Mouse (Mus musculus): ENCODE data around the gene Igf1r.
A peak's percentile ranks its signal among the peaks of the same experiment; 100 is the strongest.

Igf1r gene

GRCm38 (mm10) chr7:68085870-68086341, 133.3 kb downstream of the Igf1r start:
- DNase-seq (ENCODE audit: low spot score): no peak

DNA sequence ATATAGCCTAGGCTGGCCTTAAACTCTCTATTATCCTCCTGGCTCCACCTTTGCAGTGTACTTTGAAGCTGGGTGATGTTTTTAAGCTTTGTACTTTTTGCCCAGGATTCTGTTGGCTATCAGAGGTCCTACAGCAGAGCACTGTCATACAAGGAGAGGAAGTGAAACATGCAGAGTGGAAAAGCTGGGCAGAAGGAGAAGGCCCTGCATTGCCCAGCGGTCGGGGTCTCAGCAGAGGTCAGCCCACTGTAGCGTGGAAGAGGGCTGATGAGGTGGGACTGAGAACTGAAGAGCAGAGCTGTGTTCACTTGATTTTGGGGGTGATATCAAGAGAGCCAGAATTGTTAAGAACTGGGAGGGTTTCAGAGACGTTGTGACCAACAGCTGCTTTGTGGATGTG, 134.9 kb downstream of the Igf1r start:
- no peak for DNase-seq (ENCODE audit: low spot score)

DNA sequence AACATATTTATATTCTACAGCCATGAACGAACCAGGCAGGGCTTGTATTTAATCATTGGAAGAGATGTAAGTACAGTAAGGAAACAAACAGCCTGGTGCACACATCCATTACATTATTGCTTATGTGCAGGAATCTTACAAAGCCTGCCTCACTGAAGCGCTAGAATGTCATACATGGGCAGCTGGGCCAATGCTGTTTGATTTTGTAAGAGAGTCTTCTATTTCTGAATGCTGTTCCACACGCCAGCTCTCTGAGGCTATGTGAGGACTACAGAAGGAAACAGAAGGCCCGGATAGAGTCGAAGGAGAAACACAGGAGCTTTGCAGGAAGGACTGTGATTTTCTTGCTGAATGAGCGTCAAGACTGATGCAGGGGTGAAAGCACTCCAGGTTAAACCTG, 136.2 kb downstream of the Igf1r start:
- DNase-seq (ENCODE audit: low spot score): peak; percentile 43

DNA sequence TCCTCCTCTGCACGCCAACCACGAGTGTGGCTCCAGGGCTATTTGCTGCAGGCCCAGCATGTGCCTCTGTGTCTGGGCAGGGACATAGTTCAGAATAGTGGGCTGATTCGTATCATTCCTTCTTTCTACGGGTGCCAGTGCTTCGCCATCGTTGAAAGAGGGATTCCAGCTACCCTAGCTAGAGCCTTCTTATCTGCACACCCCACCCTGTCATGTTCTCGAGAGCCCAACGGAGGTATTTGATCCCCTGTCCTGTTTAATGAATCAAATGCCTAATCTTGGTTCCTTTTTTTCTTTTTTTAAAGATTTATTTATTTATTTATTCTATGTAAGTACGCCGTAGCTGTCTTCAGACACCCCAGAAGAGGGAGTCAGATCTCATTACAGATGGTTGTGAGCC, 137.1 kb downstream of the Igf1r start:
- no peak for DNase-seq (ENCODE audit: low spot score)

DNA sequence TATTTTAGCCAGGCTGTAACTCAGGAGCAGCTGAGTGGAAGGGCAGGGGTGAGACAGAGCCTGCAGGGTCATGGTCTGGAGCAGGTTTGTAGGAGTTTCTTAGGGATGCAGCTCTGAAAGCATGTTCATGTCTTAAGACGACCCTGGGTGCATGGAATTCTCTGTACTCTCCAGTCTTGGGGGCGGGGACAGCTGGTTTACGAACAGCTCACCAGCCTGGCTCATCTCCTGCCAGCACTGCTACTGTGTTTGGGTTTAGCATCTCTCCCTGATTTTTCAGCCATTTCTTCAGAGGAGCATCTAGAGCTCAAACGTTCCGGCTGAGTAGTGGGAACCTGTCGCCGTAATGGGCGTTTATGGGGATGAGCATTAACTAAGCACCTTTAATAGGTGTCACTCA, 137.9 kb downstream of the Igf1r start:
- no peak for DNase-seq (ENCODE audit: low spot score)

DNA sequence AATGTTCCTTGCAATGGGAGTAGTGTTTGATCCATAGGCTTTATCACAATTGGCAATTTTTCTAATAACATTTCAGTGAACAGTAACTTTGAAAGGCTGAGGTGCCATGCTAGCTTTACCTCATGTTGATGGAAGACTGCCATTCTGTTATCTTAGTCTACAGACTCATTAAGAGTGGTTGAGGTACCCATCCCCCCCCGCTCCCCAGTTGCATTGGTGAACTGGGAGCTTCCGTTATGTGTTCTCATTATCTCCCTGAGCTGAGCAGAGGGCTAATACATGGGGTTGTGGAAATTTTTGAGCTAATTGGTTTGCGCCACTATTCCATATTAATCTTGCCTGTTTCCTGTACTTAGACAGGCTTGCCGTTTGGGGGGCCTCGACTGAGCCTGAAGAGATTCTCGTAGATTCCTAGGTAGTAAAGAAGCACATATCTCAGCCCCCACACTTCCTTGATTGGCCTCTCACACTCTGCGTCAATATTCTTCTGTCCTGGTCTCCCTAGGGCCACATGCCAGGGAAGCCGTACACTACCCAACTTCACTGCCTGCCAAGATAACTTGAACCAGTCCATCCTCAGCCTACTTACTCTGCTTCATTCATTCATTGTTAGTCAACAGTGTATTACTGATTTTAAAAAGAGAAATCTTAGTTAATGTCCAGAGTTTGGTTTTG, 139.8 kb downstream of the Igf1r start:
- DNase-seq (ENCODE audit: low spot score): no peak

- DNase-seq (ENCODE audit: low spot score): no peak
Measured at GRCm38 (mm10) chr7:68093817-68094216, 141.2 kb downstream of the Igf1r start.

DNA sequence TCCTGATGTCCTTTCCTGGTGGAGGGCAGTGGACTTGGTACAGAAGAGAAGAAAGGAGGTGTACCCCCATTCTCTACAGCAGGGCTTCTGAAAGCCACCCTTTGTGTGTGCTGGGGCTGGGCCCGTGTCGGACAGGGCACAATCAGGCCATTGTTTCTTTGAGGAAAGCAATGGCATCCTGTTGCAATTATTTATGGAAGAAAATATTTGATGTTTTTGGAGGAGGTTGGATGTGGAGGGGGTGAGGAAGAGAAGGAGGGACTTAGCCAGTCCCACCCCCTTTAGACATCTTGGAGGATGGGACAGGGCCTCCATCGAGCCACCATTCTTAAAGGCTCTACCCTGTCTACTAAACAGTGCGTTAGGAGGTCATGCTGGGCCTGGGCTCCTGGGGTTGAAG, 142.9 kb downstream of the Igf1r start:
- no peak for DNase-seq (ENCODE audit: low spot score)

- no peak for DNase-seq (ENCODE audit: low spot score)
Measured at GRCm38 (mm10) chr7:68096411-68096810, 143.8 kb downstream of the Igf1r start.

GRCm38 (mm10) chr7:68097081-68097836, 144.6 kb downstream of the Igf1r start:
- no peak for DNase-seq (ENCODE audit: low spot score)

GRCm38 (mm10) chr7:68098098-68098497, 145.5 kb downstream of the Igf1r start:
- DNase-seq (ENCODE audit: low spot score): peak; percentile 37

DNA sequence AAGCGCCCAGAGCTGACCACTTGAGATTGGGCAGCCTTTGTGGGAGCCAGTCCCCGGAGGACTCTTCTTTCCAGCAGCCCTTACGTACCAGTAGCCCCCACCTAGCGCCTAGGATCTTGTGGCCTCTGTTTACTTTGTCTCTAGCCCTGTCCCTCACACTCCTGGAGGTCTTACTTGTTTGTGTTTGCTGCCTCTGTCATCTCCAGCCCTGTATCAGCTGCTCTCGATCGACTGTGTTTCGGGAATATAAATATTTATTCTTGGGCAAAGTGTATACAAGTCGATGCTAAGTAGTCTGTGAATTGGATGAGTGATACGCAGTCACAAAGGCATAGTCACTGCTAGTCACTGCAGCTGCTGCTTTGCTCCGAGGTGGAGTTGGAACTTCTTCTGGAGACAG, 147.8 kb downstream of the Igf1r start:
- no peak for DNase-seq (ENCODE audit: low spot score)

- DNase-seq (ENCODE audit: low spot score): no peak
Measured at GRCm38 (mm10) chr7:68102456-68103177, 150.0 kb downstream of the Igf1r start.

- no peak for DNase-seq (ENCODE audit: low spot score)
Measured at GRCm38 (mm10) chr7:68103178-68103530, 150.5 kb downstream of the Igf1r start.

GRCm38 (mm10) chr7:68111532-68111931, 158.9 kb downstream of the Igf1r start:
- no peak for DNase-seq (ENCODE audit: low spot score)

DNA sequence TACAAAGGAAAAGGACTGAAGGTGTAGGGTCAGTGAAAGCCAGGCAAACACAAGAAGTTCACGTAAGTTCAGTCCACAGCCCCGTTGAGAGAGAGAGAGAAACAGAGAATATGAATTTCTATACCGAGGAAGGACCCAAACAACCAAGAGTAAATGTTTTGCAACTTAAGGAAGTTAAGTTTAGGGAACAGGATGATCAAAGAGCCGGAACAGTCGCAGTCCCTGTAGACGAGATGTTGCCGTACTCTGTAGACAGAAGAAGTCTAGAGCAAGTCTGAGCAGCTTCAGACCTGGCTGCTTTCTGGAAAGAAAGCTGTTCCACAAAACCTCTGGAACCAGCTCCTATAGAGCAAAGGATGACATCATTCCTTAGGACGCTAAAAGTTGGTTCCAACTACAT, 160.0 kb downstream of the Igf1r start:
- DNase-seq (ENCODE audit: low spot score): no peak

DNA sequence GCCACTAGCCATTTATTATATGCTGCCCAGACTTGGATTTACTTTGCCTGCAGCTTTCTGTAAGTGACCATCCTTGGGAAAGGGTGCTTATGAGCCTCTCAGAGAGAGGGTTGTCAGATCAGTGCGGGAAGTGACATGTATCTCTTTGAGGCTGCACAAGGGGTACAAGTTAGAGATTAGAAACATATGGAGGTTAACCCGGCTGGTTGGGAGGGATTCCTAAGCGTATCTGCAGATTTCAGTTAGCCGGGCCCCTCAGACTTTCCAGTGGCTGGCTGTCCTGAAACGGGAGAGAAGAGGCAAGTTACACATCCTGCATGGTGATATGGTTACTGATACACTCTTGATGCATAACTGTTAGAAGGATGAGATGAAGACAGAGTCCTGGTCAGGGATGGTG, 161.7 kb downstream of the Igf1r start:
- DNase-seq (ENCODE audit: low spot score): no peak

- DNase-seq (ENCODE audit: low spot score): no peak
Measured at GRCm38 (mm10) chr7:68114983-68115715, 162.5 kb downstream of the Igf1r start.

GRCm38 (mm10) chr7:68117567-68117966, 164.9 kb downstream of the Igf1r start:
- no peak for DNase-seq (ENCODE audit: low spot score)

DNA sequence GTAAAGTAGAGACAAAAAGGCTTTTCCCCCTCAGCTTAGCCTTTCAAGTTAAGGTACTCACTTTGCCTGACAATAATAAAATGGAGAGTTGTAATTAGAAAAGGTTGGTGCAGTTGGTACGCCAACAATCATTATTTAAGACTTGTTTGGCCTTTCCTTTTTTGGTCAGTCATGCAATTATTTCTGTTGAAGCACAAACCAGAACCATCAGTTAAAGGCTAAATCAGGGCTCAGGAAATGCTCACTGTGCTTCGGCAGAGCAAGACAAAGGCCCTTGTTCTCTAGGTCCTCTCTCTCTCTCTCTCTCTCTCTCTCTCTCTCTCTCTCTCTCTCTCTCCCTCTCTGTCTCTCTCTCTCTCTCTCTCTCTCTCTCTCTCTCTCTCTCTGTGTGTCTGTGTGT, 165.4 kb downstream of the Igf1r start:
- no peak for DNase-seq (ENCODE audit: low spot score)

DNA sequence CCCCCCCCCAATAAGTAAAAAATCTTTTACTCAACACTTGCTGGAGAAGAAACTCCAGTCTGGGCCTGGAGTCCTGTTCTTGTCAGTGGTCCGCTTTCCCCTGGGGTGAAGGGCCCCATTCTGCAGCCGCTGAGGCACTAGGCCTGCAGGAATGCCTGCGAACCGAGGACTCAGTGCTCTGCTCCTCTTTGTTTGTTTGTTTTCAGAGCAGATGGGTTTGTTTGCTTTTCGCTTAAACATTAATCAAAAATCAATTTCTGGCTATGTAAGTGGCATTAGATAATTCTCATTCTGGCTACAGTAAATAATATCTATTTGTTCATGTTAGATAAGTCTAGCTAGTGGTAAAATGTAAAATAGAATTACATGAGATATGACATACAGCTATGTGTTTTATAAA, 167.0 kb downstream of the Igf1r start:
- no peak for DNase-seq (ENCODE audit: low spot score)

- DNase-seq (ENCODE audit: low spot score): no peak
Measured at GRCm38 (mm10) chr7:68122418-68122817, 169.8 kb downstream of the Igf1r start.
